Comparison of ENCODE assay signal across 14 mouse cellular contexts in genomic region chr11:79860611-79861067, GRCm38 (mm10).
DNase-seq lines count a peak whose midpoint lies in the region; ATAC-seq and TF ChIP-seq lines count a peak whose summit lies in the region.
"Had no signal": no experiment of that assay in that cellular context is flagged by ENCODE, and none has a peak within 500 bp of the region (broad histone marks: within the 10 kb centered on the region; RNA-seq: fewer than 3 reads in every experiment).

No protein-coding gene starts in this region.

- DNase-seq in midbrain, embryonic 11.5 days (ENCODE audit: low spot score, missing footprints), result peak; percentile 73
- DNase-seq in kidney, adult 2 months, result peak; percentile 57
- peak; percentile 52 to 68 for DNase-seq in kidney, postnatal 4 days
- DNase-seq in layer of hippocampus, adult 18-20 months (ENCODE audit: low spot score in 2 of 2), result no peak
- DNase-seq in gastrocnemius, postnatal 10 days, result no peak
- no peak for DNase-seq in spleen, postnatal 36 days (ENCODE audit: low spot score in 2 of 2)
- DNase-seq: adrenal gland, postnatal 36 days; heart, postnatal 10 days; lung, postnatal 10 days; thymus, postnatal 14 days had no signal

- H3K4me2 ChIP-seq in midbrain, embryonic 11.5 days, result no peak overlapping the region
- H3K4me2 ChIP-seq in midbrain, embryonic 13.5 days (replicated peaks), result no peak overlapping the region
- H3K4me2 ChIP-seq: midbrain, embryonic 15.5 days; neural tube, embryonic 13.5 days had no signal

- H3K4me1 ChIP-seq in midbrain, embryonic 11.5 days (ENCODE audit: control insufficient read depth, insufficient read depth, low read length), result peaks cover 8% of the 10 kb centered on the region; the same call in 1 of the 2 replicates
- H3K4me1 ChIP-seq in midbrain, embryonic 13.5 days (replicated peaks), result peaks cover 8% of the 10 kb centered on the region
- no peaks in the 10 kb centered on the region for H3K4me1 ChIP-seq in kidney, adult 2 months (ENCODE audit: control insufficient read depth, insufficient read depth, low read length)
- H3K4me1 ChIP-seq: midbrain, embryonic 15.5 days had no signal

- no peak for TF ChIP-seq CTCF in kidney, adult 2 months (conservative IDR thresholded peaks at IDR 0.05; ENCODE audit: insufficient read depth, insufficient read length, low read depth, low read length)

- H3K27ac ChIP-seq in midbrain, embryonic 11.5 days (ENCODE audit: low read depth, low read length), result no peak overlapping the region
- H3K27ac ChIP-seq in midbrain, embryonic 13.5 days, result no peak overlapping the region
- H3K27ac ChIP-seq in kidney, adult 2 months (ENCODE audit: insufficient read depth, low read depth, low read length), result no peak overlapping the region
- H3K27ac ChIP-seq: midbrain, embryonic 15.5 days; neural tube, embryonic 13.5 days had no signal

- H3K4me3 ChIP-seq in midbrain, embryonic 11.5 days (ENCODE audit: low read depth, low read length), result no peak overlapping the region
- no peak overlapping the region for H3K4me3 ChIP-seq in midbrain, embryonic 13.5 days (replicated peaks)
- no peak overlapping the region for H3K4me3 ChIP-seq in kidney, adult 2 months (ENCODE audit: insufficient read depth, low read depth, low read length)
- H3K4me3 ChIP-seq: midbrain, embryonic 15.5 days; neural tube, embryonic 13.5 days had no signal

- no peak for TF ChIP-seq POLR2A in kidney, adult 2 months (IDR thresholded peaks at IDR 0.05; ENCODE audit: low read depth, low read length)

- H3K36me3 ChIP-seq in midbrain, embryonic 11.5 days (ENCODE audit: control insufficient read depth, insufficient read depth, low read length), result no peaks in the 10 kb centered on the region
- no peaks in the 10 kb centered on the region for H3K36me3 ChIP-seq in midbrain, embryonic 13.5 days
- no peaks in the 10 kb centered on the region for H3K36me3 ChIP-seq in kidney, adult 2 months (ENCODE audit: control insufficient read depth, insufficient read depth, low read length)
- H3K36me3 ChIP-seq: midbrain, embryonic 15.5 days; neural tube, embryonic 13.5 days had no signal

- no peak for ATAC-seq in midbrain, embryonic 11.5 days (ENCODE audit: low FRiP score)
- no peak for ATAC-seq in midbrain, embryonic 13.5 days
- ATAC-seq: intestine, embryonic 16.5 days; midbrain, embryonic 15.5 days had no signal

- H3K27me3 ChIP-seq in midbrain, embryonic 11.5 days (ENCODE audit: control insufficient read depth, insufficient read depth, low read length), result no peaks in the 10 kb centered on the region
- no peaks in the 10 kb centered on the region for H3K27me3 ChIP-seq in midbrain, embryonic 13.5 days
- no peaks in the 10 kb centered on the region for H3K27me3 ChIP-seq in kidney, adult 2 months (replicated peaks; ENCODE audit: control insufficient read depth, insufficient read depth, low read length)
- H3K27me3 ChIP-seq: midbrain, embryonic 15.5 days; neural tube, embryonic 13.5 days had no signal

- H3K9me3 ChIP-seq in midbrain, embryonic 11.5 days (ENCODE audit: control insufficient read depth, low read length), result no peaks in the 10 kb centered on the region
- H3K9me3 ChIP-seq in midbrain, embryonic 13.5 days, result no peaks in the 10 kb centered on the region
- H3K9me3 ChIP-seq: midbrain, embryonic 15.5 days had no signal

- WGBS in midbrain, embryonic 11.5 days, result 30% methylated on average over 12 of the region's 12 CpGs
- WGBS in midbrain, embryonic 13.5 days, result 29% methylated on average over 12 of the region's 12 CpGs
- 38% methylated on average over 12 of the region's 12 CpGs for WGBS in kidney, adult 2 months

- H3K9ac ChIP-seq in midbrain, embryonic 11.5 days (ENCODE audit: low read length), result no peak overlapping the region
- no peak overlapping the region for H3K9ac ChIP-seq in midbrain, embryonic 13.5 days (replicated peaks)
- H3K9ac ChIP-seq: midbrain, embryonic 15.5 days; neural tube, embryonic 13.5 days had no signal

Comparison
In these comparisons a context has a peak if more than half of its experiments do, and no peak if none do; other contexts are left out.
1. DNase-seq: peak in midbrain, embryonic 11.5 days (single experiment), kidney, adult 2 months (single experiment) and kidney, postnatal 4 days (2 of 2); none in layer of hippocampus, adult 18-20 months (0 of 2), gastrocnemius, postnatal 10 days (single experiment) and spleen, postnatal 36 days (0 of 2).